Mouse (Mus musculus): Measurements from ENCODE around the gene Poldip2. TPM values are rescaled to one million over a fixed set of nuclear protein-coding genes. Genes with fewer than 3 reads are reported as not detected.

Poldip2 gene
- total RNA-seq (2021) = 100 to 1,000 TPM; 113 to 118 TPM

DNA sequence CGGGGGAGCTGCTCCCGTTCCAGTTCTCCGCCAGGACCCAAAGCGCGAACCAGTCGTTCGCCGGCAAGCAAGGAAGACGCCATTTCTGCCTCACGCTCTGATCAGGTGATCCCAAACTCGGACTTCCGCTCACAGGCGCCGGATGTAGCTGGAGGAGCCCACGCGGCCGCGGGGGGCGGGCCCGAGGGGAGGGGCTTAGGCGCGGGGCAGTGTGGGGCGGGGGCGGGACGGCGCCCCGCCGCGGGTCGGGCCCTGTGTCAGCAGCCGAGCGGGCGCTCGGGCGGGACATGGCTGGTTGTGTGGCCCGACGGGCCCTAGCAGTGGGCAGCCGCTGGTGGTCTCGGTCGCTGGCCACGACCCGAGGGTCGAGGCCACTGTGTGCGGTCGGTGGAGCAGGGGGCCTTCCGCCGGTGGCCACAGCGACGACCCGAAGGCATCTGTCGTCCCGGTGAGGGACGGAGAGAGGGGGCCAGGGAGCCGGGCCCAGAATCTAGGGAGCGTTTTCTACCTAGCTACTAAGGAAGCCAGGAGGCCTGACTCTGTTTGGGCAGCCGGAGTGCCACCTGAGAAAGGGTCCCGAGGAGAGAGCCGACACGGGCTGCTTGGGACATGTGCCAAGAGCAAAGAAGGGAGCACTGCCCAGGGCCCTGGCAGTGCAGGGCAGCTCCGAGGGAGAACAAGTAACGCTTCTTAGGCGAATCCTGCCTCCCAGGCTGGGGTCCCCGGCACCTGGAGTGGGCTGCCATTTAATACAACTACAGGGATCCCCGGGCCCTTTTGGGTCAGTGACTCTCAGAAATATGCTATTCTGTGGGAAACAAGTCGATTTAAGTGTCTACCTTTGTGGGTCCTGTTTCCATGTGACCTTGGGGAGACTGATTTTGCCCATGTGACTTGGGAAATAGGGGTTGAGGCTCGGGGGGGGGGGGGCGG, at the start of gene Poldip2, which contains the start of gene Tmem199:
Gene Poldip2, plus strand, starts transcription at position 169 of the 933 bp plus-strand sequence.
Gene Tmem199, minus strand, starts transcription at position 148 of the 933 bp plus-strand sequence.
- intact Hi-C loops (cut with DNase I) = no loop called here
- peak; percentile 95 for DNase-seq

DNA sequence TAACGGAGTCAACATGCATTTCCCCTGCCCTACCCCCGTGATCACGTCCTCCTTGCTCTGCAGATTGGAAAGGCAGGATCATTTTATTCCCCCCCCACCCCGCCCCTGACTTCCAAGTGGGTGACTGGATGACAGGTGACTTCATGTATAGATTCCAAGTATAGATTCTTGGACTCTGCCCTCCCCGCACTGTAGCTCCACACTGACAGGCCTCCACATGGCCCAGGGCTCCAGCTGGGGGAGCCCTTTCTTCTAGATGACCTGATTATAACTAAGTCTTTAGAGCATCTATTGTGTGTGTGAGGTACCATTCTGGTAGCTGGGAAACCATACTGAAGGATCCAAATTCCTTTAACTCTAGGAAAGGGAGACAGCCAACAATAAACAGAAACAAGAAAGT, 49.3 kb upstream of the Poldip2 start:
- no peak for DNase-seq
- intact Hi-C loops (cut with DNase I) = no loop called here

DNA sequence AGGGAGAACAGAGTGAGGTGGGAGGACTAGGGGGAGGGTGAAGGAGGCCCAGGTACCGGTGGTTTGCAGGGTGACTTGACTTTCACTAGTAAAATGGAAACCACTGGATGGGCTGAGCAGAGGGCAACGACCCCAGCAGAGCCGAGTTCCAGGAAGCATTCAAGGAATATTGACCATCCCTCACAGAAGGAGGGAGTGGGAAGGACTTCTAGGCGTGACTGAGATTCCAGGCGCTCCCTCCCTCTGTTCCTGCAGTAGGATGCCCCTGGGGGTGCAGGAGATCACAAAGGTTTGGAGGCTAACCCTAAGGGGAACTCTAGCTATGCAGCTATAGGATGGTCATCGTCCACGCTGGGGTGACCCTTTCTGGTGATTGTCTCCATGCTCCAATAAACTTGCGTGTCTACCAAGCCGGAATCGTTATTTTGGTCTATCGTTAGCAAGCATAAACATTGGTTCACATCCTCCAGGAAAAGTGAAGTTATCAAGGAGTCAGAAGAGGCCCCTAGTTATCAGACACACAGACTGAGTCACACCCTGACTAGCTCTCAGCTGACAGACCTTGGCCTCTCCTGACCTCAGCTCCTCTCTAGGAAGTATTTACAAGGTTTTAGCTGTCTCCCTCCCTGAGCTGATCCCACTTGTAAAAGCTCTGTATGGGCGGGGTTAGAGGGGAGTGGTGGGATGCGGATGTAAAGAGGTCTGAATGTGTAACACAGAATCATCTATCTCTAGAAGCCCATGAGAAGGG, 48.5 kb upstream of the Poldip2 start:
- intact Hi-C loops (cut with DNase I) = no loop called here
- no peak for DNase-seq

DNA sequence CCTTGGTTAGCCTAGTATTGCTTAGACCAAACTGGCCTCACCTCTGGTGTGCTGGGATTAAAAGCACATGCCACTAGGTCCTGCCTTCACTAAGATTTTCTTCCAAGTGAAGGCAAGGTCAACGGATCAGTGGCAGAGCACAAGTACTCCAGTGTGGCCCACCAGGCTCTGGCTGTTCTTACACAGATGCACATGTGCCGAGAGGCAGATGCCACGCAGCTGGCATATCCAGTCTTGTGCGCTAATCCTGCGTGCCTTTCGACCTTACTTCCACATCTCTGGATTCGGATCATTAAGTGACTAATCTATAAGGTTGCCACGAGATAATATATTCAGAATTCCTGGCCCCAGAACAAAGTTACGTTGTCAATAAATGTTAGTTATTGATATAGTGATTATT, 46.9 kb upstream of the Poldip2 start:
- DNase-seq = no peak

DNA sequence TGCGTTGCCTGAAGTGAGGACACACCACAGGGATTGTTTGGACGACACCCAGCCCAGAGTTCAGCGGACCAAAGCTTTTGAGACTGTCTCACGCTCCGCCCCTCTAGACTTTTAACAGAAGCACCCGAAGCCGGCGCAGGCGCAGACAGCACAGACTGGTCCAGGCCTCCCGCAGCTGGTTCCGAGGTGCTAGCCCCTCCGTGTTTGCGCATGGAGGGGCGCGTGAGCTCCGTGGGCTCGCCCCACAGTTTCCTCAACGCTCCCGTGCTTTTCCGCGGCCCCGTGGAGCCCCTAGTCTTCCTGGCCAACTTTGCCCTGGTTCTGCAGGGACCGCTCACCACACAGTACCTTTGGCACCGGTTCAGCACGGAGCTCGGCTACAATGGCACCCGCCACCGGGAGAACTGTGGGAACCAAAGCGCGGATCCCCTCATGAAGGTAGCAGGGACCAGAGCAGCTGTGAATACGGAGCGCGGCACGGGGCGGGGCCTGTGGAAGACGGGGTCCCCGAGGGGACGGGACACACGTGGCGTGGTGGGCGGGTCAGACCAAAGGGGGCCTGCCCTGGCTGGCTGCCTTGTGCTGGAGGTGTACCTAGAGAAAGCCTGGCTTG, 46.3 kb upstream of the Poldip2 start, which contains the start of gene Slc46a1:
Gene Slc46a1, plus strand, starts transcription at position 130 of the 613 bp plus-strand sequence.
- DNase-seq = peak; percentile 89
- intact Hi-C loops (cut with DNase I) = no loop called here

More for the DNA sequence above, 46.9 kb upstream of the Poldip2 start:
- intact Hi-C loops (cut with DNase I) = no loop called here

DNA sequence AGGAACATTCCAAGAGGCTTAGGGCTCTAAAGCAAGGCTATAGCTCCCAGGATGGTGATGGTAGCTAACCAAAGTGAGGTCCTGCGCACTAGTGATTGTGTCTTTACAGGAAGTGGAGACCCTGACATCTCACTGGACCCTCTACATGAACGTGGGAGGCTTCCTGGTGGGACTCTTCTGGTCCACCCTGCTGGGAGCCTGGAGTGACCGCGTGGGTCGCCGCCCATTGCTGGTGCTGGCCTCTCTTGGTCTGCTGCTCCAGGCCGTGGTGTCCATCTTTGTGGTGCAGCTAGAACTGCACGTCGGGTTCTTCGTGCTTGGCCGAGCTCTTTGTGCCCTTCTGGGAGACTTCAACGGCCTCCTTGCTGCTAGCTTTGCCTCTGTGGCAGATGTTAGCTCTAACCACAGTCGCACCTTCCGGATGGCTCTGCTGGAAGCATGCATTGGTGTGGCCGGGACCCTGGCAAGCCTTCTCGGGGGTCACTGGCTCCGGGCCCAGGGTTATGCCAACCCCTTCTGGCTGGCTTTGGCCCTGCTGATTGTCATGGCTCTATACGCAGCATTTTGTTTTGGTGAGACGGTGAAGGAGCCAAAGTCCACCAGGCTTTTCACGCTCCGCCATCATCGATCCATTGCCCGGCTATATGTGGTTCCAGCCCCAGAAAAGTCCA, 45.6 kb upstream of the Poldip2 start:
- intact Hi-C loops (cut with DNase I) = no loop called here
- peak; percentile 35 for DNase-seq

DNA sequence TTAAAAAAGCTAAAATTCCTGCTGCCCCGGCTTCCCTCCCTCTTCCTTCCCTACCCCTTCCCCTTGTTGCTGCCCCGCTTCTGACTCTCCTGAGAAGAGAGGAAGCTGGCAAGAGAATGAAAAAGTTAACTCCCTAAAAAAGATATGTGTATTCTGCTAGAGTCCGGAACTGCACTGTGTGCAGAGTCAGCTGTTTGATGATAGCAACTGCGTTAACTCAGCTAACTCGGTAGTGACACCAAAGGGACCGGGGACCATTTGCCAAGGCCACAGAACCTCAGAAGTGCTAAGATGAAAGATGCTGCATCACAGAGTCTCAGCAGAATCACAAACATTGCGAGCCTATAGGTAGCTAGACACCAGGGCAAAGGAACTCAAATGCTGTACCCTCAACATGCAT, 44.5 kb upstream of the Poldip2 start:
- DNase-seq = no peak
- intact Hi-C loops (cut with DNase I) = no loop called here

DNA sequence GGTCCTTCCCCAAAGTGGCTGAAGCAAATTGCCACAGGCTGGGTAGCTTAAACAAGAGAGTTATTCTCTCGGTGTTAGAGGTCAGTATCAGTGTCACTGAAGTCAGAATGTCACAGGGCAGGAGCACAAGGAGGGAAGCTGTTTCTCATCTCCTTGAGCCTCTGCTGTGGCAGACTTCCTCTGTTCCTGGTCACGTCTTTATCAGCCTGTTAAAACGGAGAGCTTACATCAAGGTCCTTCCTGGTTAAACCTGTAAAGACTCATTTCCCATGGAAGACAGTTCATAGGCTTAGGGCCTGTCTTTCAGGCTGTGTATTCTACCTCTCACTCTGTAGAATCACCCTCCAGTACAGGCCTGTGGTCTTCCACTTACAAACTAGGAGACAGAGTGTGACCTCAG, 44.1 kb upstream of the Poldip2 start:
- DNase-seq = no peak
- intact Hi-C loops (cut with DNase I) = no loop called here

DNA sequence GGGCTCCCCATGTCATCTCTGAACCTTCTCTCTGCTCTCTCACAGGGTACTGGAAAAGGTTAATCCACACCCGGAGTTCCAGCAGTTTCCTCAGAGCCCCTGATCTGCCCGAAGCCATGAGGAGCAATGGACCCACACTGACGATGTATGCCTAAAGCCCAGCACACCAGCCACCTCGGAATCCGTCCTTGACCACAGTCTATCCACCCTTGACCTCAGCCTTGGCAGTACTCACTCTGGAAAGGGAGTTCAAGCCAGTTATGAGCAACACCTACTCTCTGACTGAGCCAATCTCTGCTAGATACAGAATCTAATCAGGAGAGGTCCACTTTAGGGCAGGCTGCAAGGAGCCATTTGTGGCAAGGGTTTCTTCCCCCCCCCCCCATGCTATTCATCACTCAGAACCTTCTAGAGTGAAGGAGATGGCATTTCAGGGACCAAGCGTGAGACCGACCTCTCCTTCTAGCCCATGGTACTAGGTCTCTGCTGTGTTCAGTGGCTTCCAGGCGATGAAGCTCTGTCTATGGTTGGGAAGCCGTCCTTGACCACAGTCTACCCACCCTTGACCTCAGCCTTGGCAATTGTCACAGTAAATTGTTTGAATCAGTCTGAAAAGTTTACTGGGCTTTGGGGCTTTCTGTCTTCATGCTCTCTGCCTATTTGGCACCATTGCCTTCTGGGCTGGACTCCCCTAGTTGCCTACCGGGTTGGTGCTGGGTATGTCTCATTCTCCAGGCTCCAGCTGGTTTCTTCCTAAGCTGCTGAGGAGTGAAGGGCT, 40.5 kb upstream of the Poldip2 start:
- DNase-seq = no peak
- intact Hi-C loops (cut with DNase I) = no loop called here

DNA sequence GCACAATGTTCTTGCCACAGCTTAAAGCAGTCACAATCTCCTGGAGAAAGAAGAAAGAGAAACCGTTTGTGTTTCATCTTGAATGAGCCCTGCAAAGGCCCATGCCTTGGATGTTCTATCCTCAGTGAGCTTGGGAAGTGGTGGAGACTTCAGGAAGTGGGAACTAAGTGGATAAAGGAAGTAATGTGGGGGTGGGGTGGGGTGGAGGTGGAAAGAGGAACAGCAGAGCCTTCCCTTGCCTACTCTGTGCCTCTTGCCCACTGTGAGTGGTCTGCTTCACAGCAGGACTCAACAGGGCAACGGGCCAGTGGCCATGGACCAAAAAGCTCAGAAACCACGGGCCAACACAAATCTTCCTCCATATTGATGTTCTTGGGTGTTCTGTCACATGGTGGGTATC, 36.7 kb upstream of the Poldip2 start:
- no peak for DNase-seq
- intact Hi-C loops (cut with DNase I) = no loop called here

DNA sequence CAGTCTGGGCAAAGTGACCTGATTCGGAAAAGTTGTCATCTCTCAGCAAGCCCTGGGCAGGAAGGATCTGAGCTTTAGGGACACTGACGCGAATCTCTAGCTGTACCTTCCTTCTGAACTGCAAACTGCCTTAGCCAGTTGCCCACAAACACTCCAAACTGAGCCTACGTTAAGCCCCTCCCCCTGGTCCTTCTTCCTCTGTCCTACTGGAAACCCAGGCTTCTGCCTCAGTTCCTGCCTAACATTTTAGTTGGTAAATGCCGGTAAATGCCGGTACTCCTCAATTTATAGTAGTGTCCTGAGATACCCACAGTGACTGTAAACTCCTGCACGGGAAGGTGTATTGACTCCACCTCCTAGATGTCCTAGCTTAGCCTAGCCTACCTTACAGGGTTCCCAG, 28.4 kb upstream of the Poldip2 start:
- no peak for DNase-seq
- intact Hi-C loops (cut with DNase I) = no loop called here

DNA sequence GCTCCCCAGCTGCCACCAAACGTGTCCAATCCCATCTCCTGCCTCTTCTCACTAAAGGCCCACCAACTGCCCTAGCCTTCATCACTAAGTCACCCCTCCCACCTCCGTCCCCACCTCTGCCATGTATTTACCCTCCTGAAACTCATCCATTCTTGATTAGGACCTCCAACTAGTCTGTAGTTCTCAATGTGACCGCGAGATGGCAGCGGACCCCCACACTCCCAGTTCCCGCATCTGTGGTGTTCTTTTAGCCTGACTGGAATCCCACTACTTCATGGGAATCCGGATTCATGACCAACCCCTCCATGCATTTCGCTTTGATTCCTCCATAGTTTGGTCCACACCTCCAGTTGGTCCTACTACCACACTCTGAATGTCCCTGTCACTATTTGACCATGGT, 23.8 kb upstream of the Poldip2 start:
- intact Hi-C loops (cut with DNase I) = no loop called here

DNA sequence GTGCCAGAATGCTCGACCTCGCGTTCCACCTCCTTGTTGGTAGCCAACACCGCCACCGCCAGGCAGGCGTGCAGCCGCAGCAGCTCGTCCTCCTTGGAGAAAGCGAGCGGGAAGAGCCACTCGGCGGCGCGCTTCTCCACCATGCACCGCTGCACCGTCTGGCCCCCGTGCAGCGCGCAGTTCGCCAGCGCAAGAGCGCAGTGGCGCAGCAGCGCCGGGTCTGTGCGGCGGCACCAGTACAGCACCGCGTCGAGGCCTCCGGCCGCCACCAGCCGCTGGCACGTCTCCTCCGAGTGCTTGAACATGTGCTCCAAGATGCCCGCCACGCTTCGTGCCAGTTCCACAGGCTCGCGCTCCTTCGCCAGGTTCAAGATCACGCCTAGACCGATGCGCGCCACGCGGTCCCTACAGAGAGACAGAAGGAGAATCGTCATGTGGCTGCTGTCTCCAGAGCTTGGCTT, 21.2 kb upstream of the Poldip2 start:
- DNase-seq = peak; percentile 73
- intact Hi-C loops (cut with DNase I) = no loop called here

More for the DNA sequence above, 23.8 kb upstream of the Poldip2 start:
- DNase-seq = peak; percentile 81

DNA sequence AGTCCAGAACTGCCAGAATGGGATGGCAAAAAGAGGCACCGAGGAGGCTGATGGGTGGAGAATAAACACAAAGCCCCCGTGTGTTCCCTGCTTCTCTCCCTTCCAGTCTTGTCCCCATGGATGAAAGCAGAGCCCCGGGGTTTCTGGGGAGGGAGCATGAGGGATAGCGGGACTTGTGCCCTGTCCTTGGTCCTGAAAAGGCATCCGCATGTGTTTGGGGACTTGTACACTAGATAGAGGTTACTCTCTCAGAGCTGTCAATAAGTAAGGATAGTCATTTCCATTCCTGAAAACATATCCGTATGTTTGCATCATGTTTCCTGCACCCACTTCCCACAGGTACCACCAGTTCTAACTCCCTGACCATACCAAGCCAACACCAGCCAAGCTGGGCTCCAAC, 16.1 kb upstream of the Poldip2 start:
- intact Hi-C loops (cut with DNase I) = no loop called here
- no peak for DNase-seq

DNA sequence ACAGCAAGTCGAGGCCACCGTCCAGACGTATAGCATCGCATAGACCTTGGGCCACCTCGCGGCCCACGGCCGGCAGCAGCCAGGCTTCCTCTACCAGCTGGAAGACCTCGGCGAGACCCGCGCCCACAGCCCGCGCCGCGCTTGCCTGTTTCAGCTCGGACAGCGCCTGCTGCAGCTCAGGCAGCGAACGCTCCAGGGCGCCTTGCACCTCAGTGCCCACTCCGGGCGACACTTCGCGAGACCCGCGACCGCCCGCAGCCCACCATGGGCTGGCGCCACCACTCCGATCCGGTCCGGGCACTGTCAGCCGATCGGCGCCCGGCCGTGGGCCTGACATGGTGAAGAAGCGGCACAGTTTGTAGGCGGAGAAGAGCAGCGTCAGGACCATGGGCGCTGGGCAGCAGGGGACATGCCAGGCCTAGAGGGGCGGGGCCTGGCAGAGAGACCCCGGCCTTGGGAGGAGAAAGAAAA, 14.9 kb upstream of the Poldip2 start:
- peak; percentile 80 for DNase-seq
- intact Hi-C loops (cut with DNase I) = no loop called here

DNA sequence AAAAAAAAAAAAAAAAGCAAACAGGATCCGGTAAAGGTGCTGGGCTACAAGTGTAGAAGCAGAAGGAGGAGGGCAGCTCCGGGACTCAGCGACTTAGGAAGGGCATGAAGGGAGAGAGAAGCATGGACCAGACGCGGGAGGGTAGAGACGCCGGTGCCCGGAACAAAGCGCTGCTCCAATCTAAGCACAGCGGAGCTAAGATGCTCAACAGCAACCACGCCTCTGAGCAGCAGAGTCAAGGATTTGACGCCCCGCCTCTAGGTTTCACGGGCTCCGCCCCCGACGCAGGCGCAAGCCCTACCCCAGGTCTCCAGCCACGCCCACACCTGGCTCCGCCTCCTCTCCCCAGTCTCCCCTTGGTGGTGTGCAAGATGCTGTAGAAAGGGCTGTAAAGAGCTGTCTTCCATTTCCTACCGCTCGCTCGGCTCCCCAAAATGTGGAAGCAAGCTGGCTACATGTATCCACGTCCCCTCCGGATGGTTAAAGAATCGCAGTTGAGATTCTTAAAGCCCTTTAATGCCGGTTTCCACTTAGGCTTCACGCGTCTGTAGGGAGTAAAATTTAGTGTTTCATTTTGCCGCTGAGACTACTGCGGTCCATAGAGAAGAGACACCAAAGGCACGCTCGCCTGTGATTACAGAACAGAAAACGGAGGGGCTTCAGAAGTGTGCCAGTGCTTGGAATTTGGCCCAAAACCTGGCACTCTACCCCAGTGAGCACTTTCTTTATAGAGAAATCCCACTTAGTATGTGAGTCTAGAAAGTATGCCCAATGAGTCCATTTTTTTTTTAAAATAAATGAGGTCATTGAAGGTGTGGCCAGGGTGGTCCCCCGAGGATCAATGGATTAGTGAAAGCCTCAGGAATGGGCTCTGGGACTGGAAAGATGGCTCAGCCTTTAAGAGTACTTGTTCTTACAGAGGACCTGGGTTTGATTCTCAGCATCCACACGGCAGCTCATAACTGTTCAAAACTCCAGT, 14.2 kb upstream of the Poldip2 start, which contains the start of gene Sarm1:
Gene Sarm1, minus strand, starts transcription at position 211 of the 979 bp plus-strand sequence.
- DNase-seq = peak; percentile 99
- intact Hi-C loops (cut with DNase I) = no loop called here

DNA sequence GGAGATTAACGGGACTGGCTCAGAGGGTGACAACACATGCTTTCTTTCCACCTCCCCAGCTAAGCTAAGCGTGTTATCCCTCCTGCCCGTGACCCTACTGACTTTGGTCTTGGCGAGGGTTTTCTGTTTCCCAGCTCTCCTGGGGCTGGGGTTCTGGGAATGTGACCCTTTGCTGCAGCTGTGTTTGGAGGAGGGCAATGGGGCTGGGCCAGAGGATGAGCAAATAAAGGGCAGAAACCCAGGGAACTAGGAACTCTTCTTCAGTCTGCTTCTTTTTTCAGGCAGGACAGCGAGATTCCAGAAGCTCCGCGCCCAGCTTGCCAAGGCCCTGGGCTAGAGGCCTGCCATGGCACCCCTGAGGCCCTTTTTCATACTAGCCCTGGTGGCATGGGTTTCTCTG, 13.0 kb upstream of the Poldip2 start, which contains the start of gene Vtn:
Gene Vtn, plus strand, starts transcription at position 88 of the 400 bp plus-strand sequence.
- no peak for DNase-seq
- intact Hi-C loops (cut with DNase I) = no loop called here

DNA sequence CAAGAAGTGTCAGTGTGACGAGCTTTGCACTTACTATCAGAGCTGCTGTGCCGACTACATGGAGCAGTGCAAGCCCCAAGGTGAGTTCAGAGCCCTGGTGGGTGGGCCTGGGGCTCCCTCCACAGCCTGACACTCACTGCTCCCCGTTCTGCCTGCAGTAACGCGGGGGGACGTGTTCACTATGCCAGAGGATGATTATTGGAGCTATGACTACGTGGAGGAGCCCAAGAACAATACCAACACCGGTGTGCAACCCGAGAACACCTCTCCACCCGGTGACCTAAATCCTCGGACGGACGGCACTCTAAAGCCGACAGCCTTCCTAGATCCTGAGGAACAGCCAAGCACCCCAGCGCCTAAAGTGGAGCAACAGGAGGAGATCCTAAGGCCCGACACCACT, 12.4 kb upstream of the Poldip2 start:
- intact Hi-C loops (cut with DNase I) = no loop called here
- no peak for DNase-seq
